Mouse (Mus musculus) layer of hippocampus, adult 2 months (tissue): Measurements from ENCODE around the gene Med9. TPM values are rescaled to one million over a fixed set of nuclear protein-coding genes. Genes with fewer than 3 reads are reported as not detected.
"Not testable (repeated sequence)": the region's sequence is repeated elsewhere in the genome, so short reads cannot be mapped to it uniquely, and the experiment has no call there.

ENCODE experiments used
- DNase-seq, 2 experiments: peaks; one replicate each; pipeline ENCODE4 v3.0.0; 2022; ENCODE audit warnings: low spot score in 2 of 2
- H3K27ac ChIP-seq: fragments of 200-600 bp; 2 replicates; pipeline ENCODE4 v1.8.1; 2022
- H3K4me3 ChIP-seq: fragments of 200-600 bp; 2 replicates; pipeline ENCODE4 v1.8.1; 2022; ENCODE audit warnings: mild to moderate bottlenecking
- CTCF ChIP-seq: fragments of 200-600 bp; conservative IDR thresholded peaks from 2 replicates; pipeline ENCODE4 v1.8.1; 2022; ENCODE audit warnings: antibody characterized with exemption, mild to moderate bottlenecking, moderate library complexity
- total RNA-seq, 2 experiments: library from RNA; stranded (reverse); gene quantifications; 2 replicates each; pipeline ENCODE4 v1.2.3; 2021

The Med9 gene
- total RNA-seq, 2 experiments from 2014 or later, result 36.8 to 40.5 TPM

DNA sequence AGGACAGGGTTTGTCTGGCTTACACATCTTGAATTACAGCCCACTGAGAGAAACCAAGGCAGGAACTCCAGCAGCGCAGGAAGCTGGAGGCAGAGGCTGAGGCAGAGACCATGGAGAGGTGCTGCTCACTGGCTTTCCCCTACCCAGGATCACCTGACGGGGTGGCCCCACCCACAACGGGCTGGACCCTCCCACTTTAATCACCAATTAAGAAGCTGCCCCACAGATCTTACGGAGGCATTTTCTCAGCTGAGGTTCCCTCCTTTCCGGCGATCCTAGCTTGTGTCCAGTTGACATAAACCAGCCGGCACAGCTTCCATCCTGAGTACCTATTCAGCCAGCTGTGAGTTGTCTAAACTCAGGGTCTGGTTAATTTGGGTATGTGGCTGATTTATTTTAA lies 26.7 kb upstream of the Med9 start:
- TF ChIP-seq CTCF, result no peak
- H3K27ac ChIP-seq, result no peak overlapping the region
- DNase-seq, result no peak
- H3K4me3 ChIP-seq, result no peak overlapping the region

DNA sequence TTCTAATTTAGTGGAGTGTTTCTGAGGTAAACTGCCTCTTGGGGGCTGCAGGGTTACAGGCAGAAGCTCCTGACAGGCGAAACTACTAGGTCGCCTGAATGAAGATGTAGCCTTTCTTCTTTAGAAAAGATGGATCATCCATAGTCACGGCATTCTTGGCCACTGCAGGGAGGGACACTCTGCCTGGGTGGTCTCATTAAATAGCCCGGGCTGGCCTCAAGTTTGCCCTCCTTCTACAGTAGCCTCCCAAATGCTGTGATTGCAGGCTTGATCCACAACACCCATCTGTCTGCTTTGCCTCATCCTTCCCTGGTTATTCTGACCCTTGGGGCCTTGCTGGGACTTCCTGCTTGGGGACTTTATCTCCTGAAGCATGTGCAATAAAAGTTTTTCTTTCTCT lies 18.0 kb upstream of the Med9 start:
- Histone ChIP-seq H3K4me3 (no peak overlapping the region), H3K27ac (no peak overlapping the region)
- TF ChIP-seq CTCF, result no peak
- no peak for DNase-seq

DNA sequence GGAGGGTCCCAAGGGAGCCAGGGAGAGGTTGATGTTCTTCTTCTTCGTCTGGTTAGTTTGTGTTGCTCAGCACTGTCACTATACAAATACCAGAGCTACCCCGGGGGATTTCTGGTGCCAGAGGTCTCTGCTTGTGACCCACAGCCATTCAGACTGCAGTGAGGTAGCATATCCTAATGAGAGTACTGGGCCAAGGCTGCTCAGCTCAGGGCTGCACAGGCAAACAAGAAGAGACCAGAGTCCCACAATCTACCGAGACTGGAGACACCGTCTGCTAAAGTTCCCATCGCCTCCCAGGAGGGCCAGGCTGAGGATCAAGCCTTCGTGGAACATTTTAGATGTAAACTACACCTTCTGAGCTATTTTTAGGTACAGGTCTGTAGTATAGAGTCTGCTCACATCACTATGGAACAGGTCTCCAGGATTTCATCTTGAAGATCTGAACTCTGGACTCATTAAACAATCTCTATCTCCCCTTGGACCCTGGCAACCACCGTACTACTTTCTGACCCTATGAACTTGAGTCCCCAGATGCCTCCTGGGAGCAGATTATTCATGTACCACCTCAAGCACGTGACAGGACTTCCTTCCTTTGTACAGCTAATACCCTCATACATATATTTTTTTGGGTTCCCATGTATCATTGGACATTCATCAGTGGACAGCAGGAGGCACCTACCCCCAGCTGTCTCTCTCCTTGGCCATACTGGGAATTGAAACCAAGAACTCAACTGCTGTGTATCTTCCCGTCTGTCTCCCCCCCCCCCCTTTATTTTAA lies 15.3 kb upstream of the Med9 start:
- TF ChIP-seq CTCF, result no peak
- Histone ChIP-seq H3K27ac (no peak overlapping the region), H3K4me3 (no peak overlapping the region)
- no peak for DNase-seq

DNA sequence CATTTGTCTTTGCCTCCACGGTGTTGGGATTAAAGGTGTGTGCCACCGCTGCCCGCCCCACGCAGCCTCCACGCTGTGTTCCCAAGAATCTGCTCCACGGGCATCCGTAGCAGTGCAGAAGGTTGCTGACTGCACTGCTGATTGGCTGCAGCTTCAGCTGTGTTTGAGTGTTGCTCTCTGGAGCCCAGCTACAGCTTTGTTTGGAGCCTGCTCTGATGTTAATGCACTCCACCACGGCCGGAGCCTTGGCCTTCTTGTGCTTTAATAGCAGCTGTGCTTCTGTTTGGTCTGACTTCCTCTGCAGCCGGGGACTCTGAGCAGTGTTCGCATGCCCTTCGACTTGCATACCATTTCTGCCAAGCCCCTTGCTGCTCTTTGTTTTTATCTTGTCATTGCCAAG lies 14.1 kb upstream of the Med9 start:
- DNase-seq, result no peak
- Histone ChIP-seq H3K27ac (no peak overlapping the region), H3K4me3 (no peak overlapping the region)
- TF ChIP-seq CTCF, result no peak

DNA sequence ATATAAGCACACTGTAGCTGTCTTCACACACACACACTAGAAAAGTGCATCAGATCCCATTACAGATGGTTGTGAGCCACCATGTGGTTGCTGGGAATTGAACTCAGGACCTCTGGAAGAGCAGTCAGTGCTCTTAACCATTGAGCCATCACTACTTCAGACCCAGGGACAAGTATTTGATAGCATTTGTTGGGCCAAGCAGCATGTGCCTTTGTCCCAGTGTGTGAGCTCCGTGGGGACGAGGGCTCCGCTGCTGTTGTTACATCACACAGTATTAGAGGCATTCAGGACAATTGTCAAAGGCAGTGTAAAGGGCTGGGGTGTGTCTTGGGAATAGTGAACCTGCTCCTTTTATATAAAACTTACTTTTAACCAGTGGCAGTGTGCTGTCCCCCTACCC lies 11.0 kb upstream of the Med9 start:
- DNase-seq, result no peak
- no peak overlapping the region for H3K27ac ChIP-seq
- no peak for TF ChIP-seq CTCF
- no peak overlapping the region for H3K4me3 ChIP-seq

DNA sequence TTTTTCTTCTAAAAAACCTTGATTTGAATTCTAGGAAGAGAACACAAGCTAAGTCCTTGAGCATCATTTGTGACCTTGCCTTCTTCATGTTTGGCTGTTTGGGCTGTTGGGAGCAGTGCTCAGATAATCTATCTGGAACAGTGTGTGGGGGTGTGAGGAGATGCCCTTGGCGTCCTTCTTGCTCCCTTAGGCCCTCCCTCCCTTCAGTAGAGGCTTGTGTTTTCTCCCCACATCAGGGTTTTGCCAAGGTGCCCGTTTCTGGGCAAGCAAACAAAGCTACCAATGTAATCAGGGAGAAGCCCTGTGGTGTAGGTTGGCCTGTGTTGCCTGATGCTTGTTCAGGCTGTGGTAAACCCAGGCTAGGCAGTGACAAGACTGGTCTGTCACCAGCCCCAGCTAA lies 10.4 kb upstream of the Med9 start:
- H3K27ac ChIP-seq, result no peak overlapping the region
- no peak for TF ChIP-seq CTCF
- H3K4me3 ChIP-seq, result no peak overlapping the region
- no peak for DNase-seq

DNA sequence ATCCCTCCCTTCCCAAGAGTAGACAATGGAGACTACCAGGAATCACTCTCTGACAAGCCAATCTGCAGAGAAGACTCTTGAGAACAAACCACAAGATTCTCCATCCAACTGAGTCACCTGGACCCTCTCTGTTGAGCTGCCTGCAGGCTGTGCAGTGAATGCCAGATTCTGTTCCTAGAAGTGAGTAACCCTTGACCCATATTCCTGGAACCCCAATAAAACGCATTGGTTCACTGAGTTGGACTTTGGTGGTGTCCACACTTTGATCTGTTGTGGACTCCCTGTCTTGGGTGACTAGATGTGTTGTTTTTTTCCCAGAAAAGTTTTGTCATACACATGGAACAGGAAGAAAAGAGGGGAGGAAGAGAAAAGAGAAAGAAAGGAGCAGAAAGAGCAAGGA lies 8.2 kb upstream of the Med9 start:
- no peak for DNase-seq
- Histone ChIP-seq H3K4me3 (no peak overlapping the region), H3K27ac (no peak overlapping the region)
- no peak for TF ChIP-seq CTCF

DNA sequence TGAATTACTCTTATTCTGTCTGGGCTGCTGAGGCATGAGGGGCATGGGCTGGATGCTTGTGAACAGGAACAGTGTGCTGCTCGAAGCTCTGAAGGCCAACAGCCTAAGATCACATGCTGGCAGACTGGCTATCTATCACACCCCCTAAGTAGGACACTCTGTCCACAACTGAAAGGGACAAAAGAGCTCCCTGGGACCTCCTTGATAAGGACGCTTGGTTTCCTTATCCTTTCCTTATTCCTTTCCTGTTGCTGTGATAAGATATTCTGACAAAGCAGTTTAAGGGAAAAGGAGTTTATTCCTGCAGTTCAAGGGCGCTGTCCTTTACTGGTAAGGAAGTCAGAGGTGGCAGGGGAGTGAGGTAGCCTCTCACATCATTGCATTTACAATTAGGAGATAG lies 7.4 kb upstream of the Med9 start:
- DNase-seq, result no peak
- no peak for TF ChIP-seq CTCF
- no peak overlapping the region for H3K4me3 ChIP-seq
- H3K27ac ChIP-seq, result no peak overlapping the region

DNA sequence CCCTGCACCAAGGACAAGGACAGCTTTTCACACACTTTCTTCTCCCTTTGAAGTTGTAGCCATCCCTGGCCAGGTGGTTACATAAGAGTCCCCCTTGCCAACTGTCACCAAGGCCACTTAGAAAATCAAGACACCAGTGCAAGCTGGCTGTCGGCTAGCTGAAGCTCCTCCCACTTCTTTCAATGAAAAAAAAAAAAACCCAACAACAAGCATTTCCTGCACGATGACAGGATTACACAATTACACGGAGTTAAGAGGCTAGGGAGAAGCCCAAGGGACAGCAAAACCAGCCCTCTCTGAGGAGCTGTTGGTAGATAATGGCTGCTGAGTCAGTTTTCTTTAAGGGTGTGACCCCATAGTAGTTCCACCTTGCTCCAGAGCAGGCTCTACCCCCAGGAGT lies 6.6 kb upstream of the Med9 start:
- no peak overlapping the region for H3K27ac ChIP-seq
- H3K4me3 ChIP-seq, result no peak overlapping the region
- no peak for DNase-seq
- TF ChIP-seq CTCF, result no peak

DNA sequence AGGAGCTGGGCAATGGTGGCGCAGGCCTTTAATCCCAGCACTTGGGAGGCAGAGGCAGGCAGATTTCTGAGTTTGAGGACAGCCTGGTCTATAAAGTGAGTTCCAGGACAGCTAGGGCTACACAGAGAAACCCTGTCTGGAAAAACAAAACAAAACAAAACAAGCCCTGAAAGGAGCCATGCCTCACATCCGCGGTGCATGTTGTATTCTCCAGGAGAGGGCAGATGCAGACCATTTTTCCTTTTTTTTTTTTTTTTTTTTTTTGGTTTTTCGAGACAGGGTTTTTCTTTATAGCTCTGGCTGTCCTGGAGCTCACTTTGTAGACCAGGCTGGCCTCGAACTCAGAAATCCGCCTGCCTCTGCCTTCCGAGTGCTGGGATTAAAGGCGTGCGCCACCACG lies 3.2 kb upstream of the Med9 start:
- H3K27ac ChIP-seq, DNase-seq, H3K4me3 ChIP-seq: not testable (repeated sequence)

DNA sequence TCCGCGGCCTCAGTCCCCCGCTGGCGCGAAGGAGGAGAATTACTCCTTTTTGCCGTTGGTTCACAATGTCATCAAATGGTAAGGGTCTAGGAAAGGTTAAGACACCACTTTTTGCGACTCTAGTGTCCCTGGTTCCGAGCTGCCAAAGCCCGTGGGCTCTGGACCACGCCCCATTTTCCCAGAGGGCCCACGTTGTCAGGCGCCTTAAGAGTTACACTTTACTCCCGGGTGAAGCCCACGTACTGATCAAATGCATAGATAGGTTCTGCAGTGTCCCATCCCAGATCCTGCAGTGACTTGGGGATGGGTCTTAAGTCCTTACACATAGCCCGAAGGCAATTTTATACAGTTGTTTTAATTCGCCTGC lies 378 bp downstream of the Med9 start:
- DNase-seq, result no peak
- H3K4me3 ChIP-seq, result peak overlapping the region; percentile 99
- H3K27ac ChIP-seq, result peak overlapping the region; percentile 95
- TF ChIP-seq CTCF, result no peak

DNA sequence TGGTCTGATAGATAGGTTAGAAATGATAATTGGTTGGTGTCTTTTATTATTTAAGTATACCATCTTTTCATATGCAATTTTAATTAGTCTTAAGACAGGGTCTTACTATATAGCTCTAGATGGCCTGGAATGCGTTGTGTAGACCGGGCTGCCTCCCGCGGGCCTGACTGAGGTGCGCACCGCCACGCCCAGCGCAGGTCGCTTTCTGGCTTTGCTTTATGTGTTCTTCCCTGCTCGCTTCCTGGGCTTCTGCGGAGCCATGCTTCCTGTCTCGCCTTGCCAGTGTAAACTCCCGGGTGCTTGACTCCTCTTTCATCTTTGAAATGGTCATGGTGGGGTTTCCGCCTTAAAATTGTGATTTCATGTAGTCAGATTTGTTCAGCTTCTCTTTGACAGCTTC lies 4.9 kb downstream of the Med9 start:
- no peak for DNase-seq
- no peak overlapping the region for H3K4me3 ChIP-seq
- TF ChIP-seq CTCF, result no peak
- no peak overlapping the region for H3K27ac ChIP-seq

DNA sequence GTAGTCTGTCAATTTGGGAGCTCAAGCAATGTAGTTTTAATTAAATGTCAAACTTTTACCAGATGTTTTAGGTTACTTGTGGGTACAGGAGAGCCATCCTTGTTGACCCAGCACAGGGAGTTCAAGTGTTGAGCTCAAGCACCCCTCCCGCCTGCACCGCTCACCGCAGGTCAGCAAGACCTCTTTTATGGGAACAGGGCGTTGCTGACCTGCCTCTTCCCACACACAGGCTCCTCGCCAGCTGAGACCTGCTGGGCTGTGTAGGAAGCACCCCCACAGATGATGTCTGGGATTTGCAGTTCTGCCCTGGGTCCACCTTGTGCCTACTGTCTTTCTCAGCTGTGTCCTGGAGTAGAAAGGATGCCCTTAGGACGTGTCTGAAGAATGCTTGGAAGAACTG lies 8.7 kb downstream of the Med9 start:
- DNase-seq, result no peak
- TF ChIP-seq CTCF, result no peak
- Histone ChIP-seq H3K4me3 (no peak overlapping the region), H3K27ac (0 out of 2 replicates have a peak overlapping the region, but pooled peaks have one; percentile 88)

DNA sequence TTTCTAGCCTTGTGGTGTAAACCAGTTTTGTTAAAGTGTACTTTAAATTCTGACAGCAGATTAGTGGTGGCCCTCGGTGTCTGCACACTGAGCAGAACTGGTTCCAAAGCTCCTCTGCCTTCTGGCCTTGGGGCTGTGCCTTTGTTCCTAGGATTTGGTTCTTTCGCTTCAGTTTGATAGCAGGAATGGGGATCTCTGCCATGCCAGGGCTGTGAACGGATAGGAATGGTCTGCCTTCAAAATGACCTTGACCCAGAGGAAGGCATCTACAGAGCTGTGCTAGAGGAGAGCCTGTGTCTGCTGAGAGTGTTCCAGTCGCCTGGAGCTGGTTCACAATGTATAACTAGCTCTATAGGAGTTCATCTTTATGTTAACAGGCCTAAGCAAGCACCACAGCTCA lies 11.4 kb downstream of the Med9 start:
- Histone ChIP-seq H3K4me3 (no peak overlapping the region), H3K27ac (peak overlapping the region; percentile 88)
- no peak for DNase-seq
- no peak for TF ChIP-seq CTCF
